Mouse (Mus musculus): ENCODE measurements around the gene Commd7.

The Commd7 gene

DNA sequence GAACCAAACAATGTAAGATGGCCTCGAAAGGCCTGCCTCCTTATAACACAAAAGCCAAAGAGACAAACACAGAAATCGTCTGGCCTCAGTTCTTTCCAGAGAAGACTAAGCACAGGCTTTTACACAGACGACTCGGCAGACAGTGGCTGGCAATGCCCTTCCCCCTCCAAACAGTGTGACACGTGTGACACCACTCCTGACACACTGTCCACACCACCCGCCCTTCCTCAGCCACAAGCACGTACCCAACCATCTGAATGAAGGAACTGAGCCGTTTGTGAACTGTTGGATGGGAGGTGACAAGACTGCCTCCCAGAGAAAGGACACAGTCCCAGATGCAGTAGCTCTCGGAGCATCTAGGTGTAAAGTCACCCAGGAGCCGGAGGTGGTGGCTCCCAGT is 13.7 kb downstream of the Commd7 start:
- DNase-seq: no peak

DNA sequence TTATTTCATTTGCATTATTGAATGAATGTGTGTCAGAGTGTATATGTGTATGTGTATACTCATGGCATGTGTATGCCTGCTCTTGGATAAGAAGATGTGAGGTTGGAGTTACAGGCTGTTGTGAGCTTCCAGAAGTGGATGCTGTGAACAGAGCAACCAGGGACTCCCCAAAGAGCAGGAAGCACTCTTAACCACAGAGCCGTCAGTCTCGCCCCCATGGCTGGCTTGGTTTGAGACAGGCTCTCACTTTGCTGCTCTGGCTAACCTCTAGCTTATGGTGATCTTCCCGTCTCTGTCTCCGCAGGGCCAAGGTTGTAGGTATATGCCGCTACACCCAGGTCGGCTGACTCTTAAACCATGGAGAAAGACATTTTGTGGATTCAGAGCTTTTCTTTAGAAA is 14.1 kb downstream of the Commd7 start:
- DNase-seq: no peak

DNA sequence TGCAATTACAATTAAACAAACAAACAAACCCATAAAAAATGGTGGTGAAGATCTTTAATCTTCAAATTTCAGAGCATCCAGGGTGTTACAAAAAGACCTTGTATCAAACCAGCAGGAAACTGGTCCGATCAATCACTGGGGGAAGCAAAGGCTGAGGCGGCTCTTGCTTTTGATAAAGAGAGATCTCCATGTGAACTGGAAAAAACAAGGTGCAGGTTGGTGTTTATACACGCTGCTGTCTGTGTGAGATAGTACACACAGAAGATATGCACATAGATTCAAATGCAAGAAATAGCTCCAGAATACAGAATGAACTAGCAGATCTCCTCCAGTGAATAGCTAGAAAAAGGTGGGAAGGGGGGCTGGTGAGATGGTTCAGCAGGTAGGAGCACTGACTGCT is 15.7 kb downstream of the Commd7 start:
- no peak for DNase-seq

DNA sequence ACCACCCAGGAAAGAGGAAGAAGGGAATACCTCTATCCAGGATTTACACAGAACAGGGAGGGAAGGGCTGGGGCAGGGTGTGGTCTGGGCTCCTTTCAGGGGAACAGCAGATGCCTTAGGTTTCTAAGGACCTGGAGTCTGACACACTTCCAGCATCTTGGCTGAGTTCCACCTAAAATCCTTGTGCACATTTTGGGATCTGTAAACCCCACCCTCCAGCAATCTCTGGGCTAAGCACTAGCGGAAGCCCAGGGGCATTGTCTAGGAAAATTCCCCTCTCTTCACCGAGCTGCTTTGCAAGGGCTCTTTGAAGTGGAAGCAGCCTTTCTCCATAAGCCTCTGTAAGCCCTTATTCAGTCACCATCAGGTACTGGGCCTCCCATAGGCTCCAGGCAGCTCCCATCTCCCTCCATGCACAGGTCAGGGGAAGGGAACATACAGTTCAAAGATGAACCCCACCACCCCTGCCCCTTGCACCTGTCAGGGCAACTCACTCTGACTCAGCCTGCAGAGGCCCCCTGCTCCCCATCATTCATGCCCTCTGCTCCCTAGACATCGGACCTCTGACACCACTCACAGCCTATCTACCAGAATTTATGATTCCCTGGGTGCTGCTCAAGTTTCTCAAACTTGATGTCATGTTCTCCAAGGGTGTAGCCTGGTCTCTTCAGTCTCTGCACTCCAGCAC is 19.8 kb downstream of the Commd7 start:
- DNase-seq: peak; percentile 43

DNA sequence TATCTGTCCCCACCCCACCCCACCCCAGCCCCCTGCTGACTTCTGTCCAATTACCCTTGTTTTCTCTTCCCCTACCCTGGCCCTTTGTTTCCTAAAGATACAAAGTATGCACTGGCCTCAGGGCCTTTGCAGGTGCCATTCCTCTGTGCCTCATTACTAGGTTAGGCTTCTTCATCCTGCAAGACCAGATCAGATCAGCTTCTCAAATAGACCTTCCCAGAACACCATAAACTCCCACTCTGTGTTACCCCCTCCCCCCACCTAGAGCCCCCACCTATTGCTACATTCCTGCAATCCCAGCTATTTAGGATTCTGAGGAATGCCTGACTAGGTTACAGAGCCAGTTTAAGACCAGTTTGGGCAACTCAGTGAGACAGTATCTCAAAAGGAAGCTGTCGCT is 20.8 kb downstream of the Commd7 start:
- no peak for DNase-seq

DNA sequence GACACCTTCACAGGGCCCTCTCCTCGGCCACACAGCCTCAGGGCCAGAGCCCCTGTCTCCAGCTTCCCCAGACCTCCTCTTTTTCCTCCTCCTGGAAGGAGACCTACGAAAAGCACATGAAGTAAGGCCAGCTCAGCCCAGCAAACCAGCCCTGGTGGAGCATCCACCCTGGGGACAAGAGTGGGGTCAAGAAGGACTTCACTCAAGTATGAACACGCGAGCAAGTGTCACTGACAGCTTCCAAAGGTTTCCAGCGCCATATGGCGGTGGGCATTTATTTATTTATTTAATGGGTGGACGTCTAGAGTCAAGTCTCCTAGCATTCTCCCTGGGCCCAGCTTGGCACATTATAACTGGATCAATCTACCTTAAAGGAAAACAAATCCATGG is 21.3 kb downstream of the Commd7 start:
- no peak for DNase-seq

- peak; percentile 57 for DNase-seq
These were observed 21.9 kb downstream of the Commd7 start for GRCm38 (mm10) chr2:153610426-153611240.

DNA sequence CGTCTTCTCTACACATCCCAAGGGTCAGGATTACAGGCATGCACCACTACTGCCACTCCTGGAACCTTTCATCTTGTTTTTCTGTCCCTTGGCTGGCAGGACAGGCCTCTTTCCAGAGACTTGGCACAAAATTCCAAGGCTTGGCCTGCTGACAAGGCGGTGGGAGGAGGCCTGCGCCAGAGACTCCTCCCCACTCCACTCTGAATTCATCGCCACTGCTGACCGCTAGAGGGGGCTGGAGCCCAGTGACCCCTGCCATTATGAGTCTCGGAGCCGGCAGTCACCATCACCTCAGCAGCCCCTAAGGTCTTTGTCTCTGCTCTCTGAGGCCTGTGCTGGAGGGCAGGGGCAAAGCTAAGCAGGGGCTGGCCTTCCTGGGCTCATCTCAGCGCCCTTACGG is 23.0 kb downstream of the Commd7 start:
- DNase-seq: peak; percentile 93

DNA sequence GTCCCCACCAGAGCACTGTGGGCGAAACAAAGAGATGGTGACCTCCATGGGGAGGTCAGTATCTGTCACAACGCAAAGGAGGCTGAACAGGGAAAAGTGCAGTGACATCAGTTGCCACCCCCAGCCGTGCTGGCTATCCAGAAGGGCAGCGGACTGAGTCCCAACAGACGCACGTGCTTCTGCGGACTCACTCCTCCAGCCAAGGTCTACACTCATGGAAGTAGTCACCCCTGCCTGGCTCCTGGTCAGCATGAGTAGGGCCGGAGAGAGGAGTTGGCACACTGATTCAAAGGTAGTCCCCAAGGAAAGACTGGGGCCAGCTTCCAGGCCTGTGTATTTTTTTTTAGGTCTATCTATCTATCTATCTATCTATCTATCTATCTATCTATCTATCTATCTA is 23.5 kb downstream of the Commd7 start:
- peak; percentile 47 for DNase-seq

GRCm38 (mm10) chr2:153607870-153608515 is 24.6 kb downstream of the Commd7 start:
- no peak for DNase-seq

DNA sequence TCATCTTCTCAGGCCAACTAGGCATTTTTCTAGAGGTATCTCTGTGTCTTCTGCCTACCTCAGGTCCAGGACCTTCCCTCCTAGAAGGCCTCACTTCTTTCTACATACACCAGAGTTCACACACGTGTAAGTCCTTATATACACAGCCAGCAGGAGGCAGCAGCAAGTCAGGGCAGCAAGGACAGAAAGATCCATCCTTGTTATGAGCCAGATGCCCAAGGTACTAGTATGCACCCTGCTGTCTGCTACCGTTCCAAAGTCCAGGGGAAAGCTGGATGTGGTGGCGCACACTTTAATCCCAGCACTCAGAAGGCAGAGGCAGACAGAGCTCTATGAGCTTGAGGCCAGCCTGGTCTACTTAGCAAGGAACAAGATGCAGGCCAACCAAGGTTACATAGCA is 26.2 kb downstream of the Commd7 start:
- DNase-seq: peak; percentile 37

- no peak for DNase-seq
These were observed 28.9 kb downstream of the Commd7 start for GRCm38 (mm10) chr2:153603724-153604123.

GRCm38 (mm10) chr2:153600667-153601648 is 31.6 kb downstream of the Commd7 start:
- DNase-seq: peak; percentile 60

GRCm38 (mm10) chr2:153600021-153600666 is 32.4 kb downstream of the Commd7 start:
- peak; percentile 88 for DNase-seq

GRCm38 (mm10) chr2:153597626-153598025 is 35.0 kb downstream of the Commd7 start:
- peak; percentile 30 for DNase-seq

- DNase-seq: no peak
These were observed 35.6 kb downstream of the Commd7 start for GRCm38 (mm10) chr2:153597014-153597413.

- no peak for DNase-seq
These were observed 37.6 kb downstream of the Commd7 start for GRCm38 (mm10) chr2:153594998-153595397.

GRCm38 (mm10) chr2:153593186-153593585 is 39.4 kb downstream of the Commd7 start:
- peak; percentile 53 for DNase-seq

DNA sequence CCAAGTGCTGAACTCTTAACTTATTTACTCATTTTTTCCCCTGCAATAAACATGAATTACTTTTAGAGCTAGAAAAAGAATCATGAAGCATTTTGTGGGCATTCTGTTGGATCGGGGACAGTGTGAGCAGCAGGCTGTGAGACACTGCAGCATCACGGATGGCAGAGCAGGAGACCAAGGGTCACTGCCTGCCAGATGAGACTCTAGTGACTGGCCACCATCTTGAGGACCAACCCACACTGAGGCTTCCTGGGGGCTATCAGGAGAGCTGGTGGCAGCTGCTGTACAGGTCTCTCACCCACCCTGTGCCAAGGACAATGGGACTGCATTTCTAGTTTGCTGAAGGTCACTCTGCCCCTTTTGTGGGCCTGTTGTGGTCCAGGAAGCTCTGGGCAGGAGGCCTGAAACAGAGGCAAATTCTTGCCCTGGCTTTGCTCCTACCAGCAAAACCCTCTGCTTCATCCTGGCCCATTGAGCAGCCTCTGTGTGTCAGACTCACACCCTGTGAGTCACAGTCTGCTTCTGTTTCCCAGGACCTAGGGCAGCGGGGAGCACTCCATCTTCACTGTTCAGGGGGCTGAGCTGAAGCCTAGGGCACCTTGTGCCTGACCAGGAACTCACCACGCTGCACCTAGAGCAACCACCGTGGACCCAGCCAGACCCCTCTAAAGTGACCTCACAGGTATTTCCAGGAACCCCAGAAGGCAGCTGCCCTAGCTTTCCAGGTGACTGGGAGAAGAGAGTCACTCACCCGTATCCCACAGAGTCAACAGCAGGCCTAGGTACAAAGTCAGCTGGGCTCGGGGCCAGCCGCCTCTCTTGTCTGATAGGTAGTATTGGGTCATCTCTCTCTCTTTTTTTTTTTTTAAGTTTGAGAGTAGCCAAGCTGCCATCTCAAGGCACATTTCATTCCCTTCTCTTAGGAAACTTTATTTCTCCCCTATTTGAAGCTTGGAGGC is 40.2 kb downstream of the Commd7 start:
- peak; percentile 85 for DNase-seq

GRCm38 (mm10) chr2:153586515-153587174 is 45.9 kb downstream of the Commd7 start:
- peak; percentile 89 for DNase-seq

All from kidney, postnatal 10 days (tissue).